Comparison of ENCODE assay signal across 11 mouse cellular contexts in genomic region chr1:165864864-165865795, GRCm38 (mm10).
DNase-seq lines count a peak whose midpoint lies in the region; ATAC-seq and TF ChIP-seq lines count a peak whose summit lies in the region.
"Had no signal": no experiment of that assay in that cellular context is flagged by ENCODE, and none has a peak within 500 bp of the region (broad histone marks: within the 10 kb centered on the region; RNA-seq: fewer than 3 reads in every experiment).

No protein-coding gene starts in this region.

- no peaks in the 10 kb centered on the region for H3K27me3 ChIP-seq in heart, embryonic 12.5 days (replicated peaks)
- no peaks in the 10 kb centered on the region for H3K27me3 ChIP-seq in midbrain, embryonic 10.5 days (ENCODE audit: low read depth, poor library complexity, severe bottlenecking)
- no peaks in the 10 kb centered on the region for H3K27me3 ChIP-seq in midbrain, postnatal 0 days (ENCODE audit: insufficient read depth, low read length)
- no peaks in the 10 kb centered on the region for H3K27me3 ChIP-seq in embryonic facial prominence, embryonic 12.5 days
- H3K27me3 ChIP-seq in neural tube, embryonic 12.5 days (replicated peaks), result no peaks in the 10 kb centered on the region
- H3K27me3 ChIP-seq: embryonic facial prominence, embryonic 15.5 days; liver, embryonic 13.5 days had no signal

- no peak for TF ChIP-seq CTCF in midbrain, postnatal 0 days (IDR thresholded peaks at IDR 0.05)

- H3K9ac ChIP-seq in heart, embryonic 12.5 days, result no peak overlapping the region
- no peak overlapping the region for H3K9ac ChIP-seq in midbrain, postnatal 0 days (replicated peaks; ENCODE audit: low read length, poor library complexity, severe bottlenecking)
- no peak overlapping the region for H3K9ac ChIP-seq in embryonic facial prominence, embryonic 12.5 days
- H3K9ac ChIP-seq in neural tube, embryonic 12.5 days, result no peak overlapping the region
- H3K9ac ChIP-seq: embryonic facial prominence, embryonic 15.5 days; liver, embryonic 13.5 days had no signal

- no peak for ATAC-seq in heart, embryonic 12.5 days (ENCODE audit: insufficient number of reproducible peaks, low FRiP score)
- no peak for ATAC-seq in midbrain, postnatal 0 days (ENCODE audit: low FRiP score)
- no peak for ATAC-seq in embryonic facial prominence, embryonic 12.5 days (ENCODE audit: insufficient number of reproducible peaks, insufficient read depth, low FRiP score, low TSS enrichment)
- 0 out of 2 replicates have a peak, but pooled peaks have one; percentile 30 for ATAC-seq in neural tube, embryonic 12.5 days (ENCODE audit: low FRiP score, low read depth)

- DNase-seq in heart, postnatal 36 days, result no peak
- no peak for DNase-seq in midbrain, embryonic 10.5 days (ENCODE audit: low spot score)
- DNase-seq in midbrain, postnatal 0 days (ENCODE audit: low spot score), result no peak
- no peak for DNase-seq in frontal cortex, postnatal 10 days (ENCODE audit: low spot score in 2 of 2)
- DNase-seq in kidney, adult 11 months, result no peak
- DNase-seq: liver, embryonic 13.5 days had no signal

- H3K4me2 ChIP-seq in heart, embryonic 12.5 days, result 0 out of 2 replicates have a peak overlapping the region, but pooled peaks have one; percentile 4
- H3K4me2 ChIP-seq in midbrain, postnatal 0 days (ENCODE audit: low read depth, low read length, poor library complexity, severe bottlenecking), result no peak overlapping the region
- H3K4me2 ChIP-seq in embryonic facial prominence, embryonic 12.5 days (replicated peaks), result no peak overlapping the region
- H3K4me2 ChIP-seq in neural tube, embryonic 12.5 days (replicated peaks), result 0 out of 2 replicates have a peak overlapping the region, but pooled peaks have one; percentile 2
- H3K4me2 ChIP-seq: embryonic facial prominence, embryonic 15.5 days; liver, embryonic 13.5 days had no signal

- intact Hi-C loops in heart, postnatal 36 days (cut with DNase I), result no loop called here

- H3K4me1 ChIP-seq in heart, embryonic 12.5 days (replicated peaks), result peaks cover 20% of the 10 kb centered on the region; the same call in 1 of the 2 replicates
- H3K4me1 ChIP-seq in midbrain, embryonic 10.5 days, result peaks cover 25% of the 10 kb centered on the region
- H3K4me1 ChIP-seq in midbrain, postnatal 0 days (ENCODE audit: insufficient read depth, low read length), result no peaks in the 10 kb centered on the region
- H3K4me1 ChIP-seq in embryonic facial prominence, embryonic 12.5 days, result peaks cover 14% of the 10 kb centered on the region
- peaks cover 14% of the 10 kb centered on the region; the same call in 1 of the 2 replicates for H3K4me1 ChIP-seq in neural tube, embryonic 12.5 days

- 43% methylated on average over 14 of the region's 14 CpGs for WGBS in heart, embryonic 12.5 days
- WGBS in midbrain, embryonic 10.5 days, result 62% methylated on average over 14 of the region's 14 CpGs
- WGBS in midbrain, postnatal 0 days, result 48% methylated on average over 14 of the region's 14 CpGs
- 44% methylated on average over 14 of the region's 14 CpGs for WGBS in embryonic facial prominence, embryonic 12.5 days
- 43% methylated on average over 14 of the region's 14 CpGs for whole genome bisulfite sequencing in neural tube, embryonic 12.5 days

- H3K36me3 ChIP-seq in heart, embryonic 12.5 days, result peaks cover 7% of the 10 kb centered on the region
- peaks cover 38% of the 10 kb centered on the region for H3K36me3 ChIP-seq in midbrain, embryonic 10.5 days
- peaks cover 4% of the 10 kb centered on the region; the same call in 1 of the 2 replicates for H3K36me3 ChIP-seq in midbrain, postnatal 0 days (ENCODE audit: insufficient read depth, low read length)
- H3K36me3 ChIP-seq in embryonic facial prominence, embryonic 12.5 days, result peaks cover 4% of the 10 kb centered on the region; the same call in 1 of the 2 replicates
- H3K36me3 ChIP-seq in neural tube, embryonic 12.5 days, result peaks cover 5% of the 10 kb centered on the region; the same call in 1 of the 2 replicates
- H3K36me3 ChIP-seq: embryonic facial prominence, embryonic 15.5 days; liver, embryonic 13.5 days had no signal

- no peaks in the 10 kb centered on the region for H3K9me3 ChIP-seq in heart, embryonic 12.5 days (replicated peaks)
- H3K9me3 ChIP-seq in midbrain, embryonic 10.5 days (replicated peaks), result no peaks in the 10 kb centered on the region
- H3K9me3 ChIP-seq in midbrain, postnatal 0 days (ENCODE audit: low read length), result no peaks in the 10 kb centered on the region
- H3K9me3 ChIP-seq in embryonic facial prominence, embryonic 12.5 days, result no peaks in the 10 kb centered on the region
- no peaks in the 10 kb centered on the region for H3K9me3 ChIP-seq in neural tube, embryonic 12.5 days
- H3K9me3 ChIP-seq: embryonic facial prominence, embryonic 15.5 days; liver, embryonic 13.5 days had no signal

- H3K4me3 ChIP-seq in heart, embryonic 12.5 days, result no peak overlapping the region
- H3K4me3 ChIP-seq in midbrain, embryonic 10.5 days, result no peak overlapping the region
- H3K4me3 ChIP-seq in midbrain, postnatal 0 days (ENCODE audit: low read depth, low read length), result no peak overlapping the region
- H3K4me3 ChIP-seq in embryonic facial prominence, embryonic 12.5 days, result no peak overlapping the region
- no peak overlapping the region for H3K4me3 ChIP-seq in neural tube, embryonic 12.5 days
- H3K4me3 ChIP-seq: embryonic facial prominence, embryonic 15.5 days; layer of hippocampus, adult 2 months; liver, embryonic 13.5 days had no signal

- H3K27ac ChIP-seq in heart, embryonic 12.5 days (ENCODE audit: poor library complexity, severe bottlenecking), result no peak overlapping the region
- peak overlapping the region; percentile 55; the same call in 1 of the 2 replicates for H3K27ac ChIP-seq in midbrain, embryonic 10.5 days (replicated peaks)
- H3K27ac ChIP-seq in midbrain, postnatal 0 days (ENCODE audit: low read depth, low read length), result no peak overlapping the region
- peak overlapping the region; percentile 4; the same call in 1 of the 2 replicates for H3K27ac ChIP-seq in embryonic facial prominence, embryonic 12.5 days
- no peak overlapping the region for H3K27ac ChIP-seq in neural tube, embryonic 12.5 days
- H3K27ac ChIP-seq: embryonic facial prominence, embryonic 15.5 days; layer of hippocampus, adult 2 months; liver, embryonic 13.5 days had no signal

Comparison
In these comparisons a context has a peak if more than half of its experiments do, and no peak if none do; other contexts are left out.
1. H3K27ac ChIP-seq: peak in midbrain, embryonic 10.5 days (single experiment) and embryonic facial prominence, embryonic 12.5 days (single experiment); none in heart, embryonic 12.5 days (single experiment), midbrain, postnatal 0 days (single experiment) and neural tube, embryonic 12.5 days (single experiment).
2. H3K4me2 ChIP-seq: peak in heart, embryonic 12.5 days (single experiment) and neural tube, embryonic 12.5 days (single experiment); none in midbrain, postnatal 0 days (single experiment) and embryonic facial prominence, embryonic 12.5 days (single experiment).